ENCODE assay signal across 14 mouse cellular contexts in the genomic region with DNA sequence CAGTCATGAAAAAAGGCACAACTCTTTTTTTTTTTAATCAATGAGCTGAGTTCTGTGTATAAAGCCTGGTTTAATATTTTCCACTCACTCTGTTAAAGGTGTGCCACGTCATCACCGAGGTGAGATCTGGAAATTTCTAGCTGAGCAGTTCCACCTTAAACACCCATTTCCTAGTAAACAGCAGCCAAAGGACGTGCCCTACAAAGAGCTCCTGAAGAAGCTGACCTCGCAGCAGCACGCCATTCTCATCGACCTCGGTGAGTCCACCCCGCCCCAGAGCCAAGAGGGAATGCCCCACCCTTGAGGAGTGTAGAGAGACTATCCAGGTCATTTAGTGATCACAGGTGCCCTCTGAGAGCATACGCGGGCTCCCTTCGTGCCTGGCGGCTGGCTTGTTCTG.
A peak's percentile ranks its signal among the peaks of the same experiment; 100 is the strongest.
DNase-seq lines count a peak whose midpoint lies in the region; ATAC-seq and TF ChIP-seq lines count a peak whose summit lies in the region.
"Had no signal": no experiment of that assay in that cellular context is flagged by ENCODE, and none has a peak within 500 bp of the region (broad histone marks: within the 10 kb centered on the region; RNA-seq: fewer than 3 reads in every experiment).

No protein-coding gene starts in this region.

- H3K4me1 ChIP-seq in forebrain, postnatal 0 days (ENCODE audit: insufficient read depth), result peaks cover 8% of the 10 kb centered on the region; the same call in 1 of the 2 replicates
- 0 out of 2 replicates have a peak, but pooled peaks cover 7% of the 10 kb centered on the region for H3K4me1 ChIP-seq in forebrain, embryonic 15.5 days
- peaks cover 22% of the 10 kb centered on the region for H3K4me1 ChIP-seq in kidney, embryonic 14.5 days (ENCODE audit: control insufficient read depth, insufficient read depth, low read length)

- no peak overlapping the region for H3K4me3 ChIP-seq in forebrain, postnatal 0 days (ENCODE audit: low read depth, low read length)
- H3K4me3 ChIP-seq in forebrain, embryonic 15.5 days, result no peak overlapping the region
- H3K4me3 ChIP-seq in kidney, embryonic 14.5 days (ENCODE audit: low read length), result no peak overlapping the region
- H3K4me3 ChIP-seq: erythroblast, embryonic 14.5 days had no signal

- ATAC-seq in forebrain, postnatal 0 days, result no peak
- no peak for ATAC-seq in forebrain, embryonic 15.5 days (replicated peaks)
- ATAC-seq in kidney, embryonic 14.5 days (ENCODE audit: low FRiP score, low TSS enrichment), result no peak

- no peak overlapping the region for H3K9ac ChIP-seq in forebrain, postnatal 0 days
- H3K9ac ChIP-seq in forebrain, embryonic 15.5 days (replicated peaks), result no peak overlapping the region
- H3K9ac ChIP-seq in kidney, embryonic 14.5 days (ENCODE audit: low read depth, low read length), result no peak overlapping the region
- H3K9ac ChIP-seq: liver, embryonic 14.5 days had no signal

- H3K9me3 ChIP-seq in forebrain, postnatal 0 days (ENCODE audit: low read length), result no peaks in the 10 kb centered on the region
- H3K9me3 ChIP-seq in forebrain, embryonic 15.5 days, result no peaks in the 10 kb centered on the region
- H3K9me3 ChIP-seq in kidney, embryonic 14.5 days (ENCODE audit: control insufficient read depth, low read length), result no peaks in the 10 kb centered on the region

- no peak for DNase-seq in forebrain, postnatal 0 days
- DNase-seq in kidney, postnatal 14 days, result peak; percentile 39
- DNase-seq in ZHBTc4 (ENCODE audit: low read depth, low spot score), result peak; percentile 25
- peak; percentile 15 for DNase-seq in induced T-regulatory cell, adult 2 months (ENCODE audit: low read depth)
- DNase-seq in left cerebral cortex, postnatal 25 days (ENCODE audit: low spot score in 2 of 2), result no peak
- no peak for DNase-seq in cerebellum, postnatal 14 days
- DNase-seq: adrenal gland, postnatal 36 days; right cerebral cortex, postnatal 14 days; thymus, adult 2 months had no signal

- no peaks in the 10 kb centered on the region for H3K36me3 ChIP-seq in forebrain, postnatal 0 days (ENCODE audit: insufficient read depth)
- no peaks in the 10 kb centered on the region for H3K36me3 ChIP-seq in forebrain, embryonic 15.5 days
- peaks cover 19% of the 10 kb centered on the region; the same call in 1 of the 2 replicates for H3K36me3 ChIP-seq in kidney, embryonic 14.5 days (ENCODE audit: control insufficient read depth, insufficient read depth, low read length)

- intact Hi-C loops in left cerebral cortex, postnatal 25 days (cut with DNase I), result no loop called here

- H3K27me3 ChIP-seq in forebrain, postnatal 0 days (ENCODE audit: insufficient read depth, low read length), result no peaks in the 10 kb centered on the region
- no peaks in the 10 kb centered on the region for H3K27me3 ChIP-seq in forebrain, embryonic 15.5 days
- no peaks in the 10 kb centered on the region for H3K27me3 ChIP-seq in kidney, embryonic 14.5 days (ENCODE audit: control insufficient read depth, insufficient read depth, low read length)

- no peak overlapping the region for H3K4me2 ChIP-seq in forebrain, postnatal 0 days (ENCODE audit: low read depth)
- no peak overlapping the region for H3K4me2 ChIP-seq in forebrain, embryonic 15.5 days (replicated peaks)
- no peak overlapping the region for H3K4me2 ChIP-seq in kidney, embryonic 14.5 days (replicated peaks; ENCODE audit: low read depth, low read length)
- H3K4me2 ChIP-seq: heart, embryonic 11.5 days had no signal

- no peak for TF ChIP-seq CTCF in forebrain, postnatal 0 days (IDR thresholded peaks at IDR 0.05; ENCODE audit: low read depth)

- peak overlapping the region; percentile 50; the same call in 1 of the 2 replicates for H3K27ac ChIP-seq in forebrain, postnatal 0 days (ENCODE audit: low read depth, low read length)
- no peak overlapping the region for H3K27ac ChIP-seq in forebrain, embryonic 15.5 days (replicated peaks)
- H3K27ac ChIP-seq in kidney, embryonic 14.5 days (ENCODE audit: low read depth, low read length), result no peak overlapping the region
- H3K27ac ChIP-seq: liver, embryonic 14.5 days had no signal

- WGBS in forebrain, postnatal 0 days, result 91% methylated on average over 12 of the region's 12 CpGs
- WGBS in forebrain, embryonic 15.5 days, result 95% methylated on average over 12 of the region's 12 CpGs
- WGBS in kidney, embryonic 14.5 days, result 90% methylated on average over 12 of the region's 12 CpGs

Comparison
In these comparisons a context has a peak if more than half of its experiments do, and no peak if none do; other contexts are left out.
1. DNase-seq: peak in kidney, postnatal 14 days (single experiment), ZHBTc4 (single experiment) and induced T-regulatory cell, adult 2 months (single experiment); none in forebrain, postnatal 0 days (single experiment), left cerebral cortex, postnatal 25 days (0 of 2) and cerebellum, postnatal 14 days (0 of 2).